Mouse (Mus musculus): ENCODE data around the gene Pgc. TPM values are rescaled to one million over a fixed set of nuclear protein-coding genes. Genes with fewer than 3 reads are reported as not detected.

Pgc gene
- polyA plus RNA-seq, 1 experiment from 2014 or later = not detected

GRCm38 (mm10) chr17:47738879-47739798 is 12.5 kb downstream of the Pgc start:
- Histone ChIP-seq H3K9ac (ENCODE audit: low read length) (peak overlapping the region; percentile 51; the same call in 1 of the 2 replicates), H3K4me1 (ENCODE audit: control insufficient read depth, insufficient read depth, low read length) (peaks cover 19% of the 10 kb centered on the region), H3K36me3 (ENCODE audit: control insufficient read depth, insufficient read depth, low read length) (no peaks in the 10 kb centered on the region), H3K27me3 (ENCODE audit: control insufficient read depth, insufficient read depth, low read length) (peaks cover 25% of the 10 kb centered on the region), H3K4me3 (ENCODE audit: low read depth, low read length) (peak overlapping the region; percentile 52), H3K4me2 (peak overlapping the region; percentile 84), H3K27ac (ENCODE audit: low read depth, low read length) (no peak overlapping the region), H3K9me3 (ENCODE audit: control insufficient read depth, low read length) (no peaks in the 10 kb centered on the region)
- 2% methylated on average over 20 of the region's 20 CpGs for whole genome bisulfite sequencing
- ATAC-seq (ENCODE audit: low FRiP score) = no peak
- peak; percentile 90 for DNase-seq (ENCODE audit: low spot score, missing footprints)

- Histone ChIP-seq H3K36me3 (ENCODE audit: control insufficient read depth, insufficient read depth, low read length) (no peaks in the 10 kb centered on the region), H3K4me2 (no peak overlapping the region), H3K27me3 (ENCODE audit: control insufficient read depth, insufficient read depth, low read length) (peaks cover 25% of the 10 kb centered on the region), H3K9ac (ENCODE audit: low read length) (no peak overlapping the region), H3K4me1 (ENCODE audit: control insufficient read depth, insufficient read depth, low read length) (peaks cover 19% of the 10 kb centered on the region), H3K27ac (ENCODE audit: low read depth, low read length) (no peak overlapping the region), H3K4me3 (ENCODE audit: low read depth, low read length) (no peak overlapping the region), H3K9me3 (ENCODE audit: control insufficient read depth, low read length) (no peaks in the 10 kb centered on the region)
- no peak for ATAC-seq (ENCODE audit: low FRiP score)
- DNase-seq (ENCODE audit: low spot score, missing footprints) = peak; percentile 79
- WGBS = 55% methylated on average over 2 of the region's 2 CpGs
Measured at GRCm38 (mm10) chr17:47740186-47740585, 13.5 kb downstream of the Pgc start.

- H3K27me3 ChIP-seq (ENCODE audit: control insufficient read depth, insufficient read depth, low read length) = peaks cover 13% of the 10 kb centered on the region
- no peak overlapping the region for H3K9ac ChIP-seq (ENCODE audit: low read length)
- no peak overlapping the region for H3K4me3 ChIP-seq (ENCODE audit: low read depth, low read length)
- WGBS = 52% methylated on average over 16 of the region's 16 CpGs
- no peak for ATAC-seq (ENCODE audit: low FRiP score)
- peaks cover 13% of the 10 kb centered on the region for H3K4me1 ChIP-seq (ENCODE audit: control insufficient read depth, insufficient read depth, low read length)
- no peak overlapping the region for H3K4me2 ChIP-seq
- DNase-seq (ENCODE audit: low spot score, missing footprints) = peak; percentile 75
- no peaks in the 10 kb centered on the region for H3K36me3 ChIP-seq (ENCODE audit: control insufficient read depth, insufficient read depth, low read length)
- H3K27ac ChIP-seq (ENCODE audit: low read depth, low read length) = no peak overlapping the region
- no peaks in the 10 kb centered on the region for H3K9me3 ChIP-seq (ENCODE audit: control insufficient read depth, low read length)
Measured at GRCm38 (mm10) chr17:47742991-47743734, 16.5 kb downstream of the Pgc start.

GRCm38 (mm10) chr17:47744086-47744485 is 17.4 kb downstream of the Pgc start:
- Histone ChIP-seq H3K4me2 (no peak overlapping the region), H3K27ac (ENCODE audit: low read depth, low read length) (no peak overlapping the region), H3K4me3 (ENCODE audit: low read depth, low read length) (no peak overlapping the region), H3K4me1 (ENCODE audit: control insufficient read depth, insufficient read depth, low read length) (peaks cover 5% of the 10 kb centered on the region; the same call in 1 of the 2 replicates), H3K27me3 (ENCODE audit: control insufficient read depth, insufficient read depth, low read length) (peaks cover 4% of the 10 kb centered on the region; the same call in 1 of the 2 replicates), H3K36me3 (ENCODE audit: control insufficient read depth, insufficient read depth, low read length) (no peaks in the 10 kb centered on the region), H3K9ac (ENCODE audit: low read length) (no peak overlapping the region), H3K9me3 (ENCODE audit: control insufficient read depth, low read length) (no peaks in the 10 kb centered on the region)
- WGBS = 95% methylated on average over 14 of the region's 14 CpGs
- DNase-seq (ENCODE audit: low spot score, missing footprints) = peak; percentile 33
- no peak for ATAC-seq (ENCODE audit: low FRiP score)

- ATAC-seq (ENCODE audit: low FRiP score) = no peak
- H3K4me1 ChIP-seq (ENCODE audit: control insufficient read depth, insufficient read depth, low read length) = no peaks in the 10 kb centered on the region
- 87% methylated on average over 10 of the region's 10 CpGs for WGBS
- DNase-seq (ENCODE audit: low spot score, missing footprints) = peak; percentile 86
- H3K4me3 ChIP-seq (ENCODE audit: low read depth, low read length) = no peak overlapping the region
- no peaks in the 10 kb centered on the region for H3K27me3 ChIP-seq (ENCODE audit: control insufficient read depth, insufficient read depth, low read length)
- H3K9ac ChIP-seq (ENCODE audit: low read length) = no peak overlapping the region
- H3K27ac ChIP-seq (ENCODE audit: low read depth, low read length) = no peak overlapping the region
- no peaks in the 10 kb centered on the region for H3K9me3 ChIP-seq (ENCODE audit: control insufficient read depth, low read length)
- H3K4me2 ChIP-seq = no peak overlapping the region
- H3K36me3 ChIP-seq (ENCODE audit: control insufficient read depth, insufficient read depth, low read length) = no peaks in the 10 kb centered on the region
Measured at GRCm38 (mm10) chr17:47744746-47745368, 18.2 kb downstream of the Pgc start.

- no peak overlapping the region for H3K27ac ChIP-seq (ENCODE audit: low read depth, low read length)
- no peaks in the 10 kb centered on the region for H3K9me3 ChIP-seq (ENCODE audit: control insufficient read depth, low read length)
- no peaks in the 10 kb centered on the region for H3K27me3 ChIP-seq (ENCODE audit: control insufficient read depth, insufficient read depth, low read length)
- no peak for ATAC-seq (ENCODE audit: low FRiP score)
- H3K4me2 ChIP-seq = no peak overlapping the region
- H3K36me3 ChIP-seq (ENCODE audit: control insufficient read depth, insufficient read depth, low read length) = no peaks in the 10 kb centered on the region
- no peak overlapping the region for H3K9ac ChIP-seq (ENCODE audit: low read length)
- H3K4me3 ChIP-seq (ENCODE audit: low read depth, low read length) = no peak overlapping the region
- 78% methylated on average over 14 of the region's 14 CpGs for WGBS
- no peaks in the 10 kb centered on the region for H3K4me1 ChIP-seq (ENCODE audit: control insufficient read depth, insufficient read depth, low read length)
- DNase-seq (ENCODE audit: low spot score, missing footprints) = no peak
Measured at GRCm38 (mm10) chr17:47748791-47749553, 22.3 kb downstream of the Pgc start.

- Histone ChIP-seq H3K4me2 (no peak overlapping the region), H3K36me3 (ENCODE audit: control insufficient read depth, insufficient read depth, low read length) (no peaks in the 10 kb centered on the region), H3K27ac (ENCODE audit: low read depth, low read length) (no peak overlapping the region), H3K4me3 (ENCODE audit: low read depth, low read length) (no peak overlapping the region), H3K4me1 (ENCODE audit: control insufficient read depth, insufficient read depth, low read length) (no peaks in the 10 kb centered on the region), H3K9ac (ENCODE audit: low read length) (no peak overlapping the region), H3K9me3 (ENCODE audit: control insufficient read depth, low read length) (no peaks in the 10 kb centered on the region), H3K27me3 (ENCODE audit: control insufficient read depth, insufficient read depth, low read length) (no peaks in the 10 kb centered on the region)
- 80% methylated on average over 3 of the region's 3 CpGs for WGBS
- ATAC-seq (ENCODE audit: low FRiP score) (no peak), DNase-seq (ENCODE audit: low spot score, missing footprints) (no peak)
Measured at GRCm38 (mm10) chr17:47749626-47750025, 23.0 kb downstream of the Pgc start.

- whole genome bisulfite sequencing = 48% methylated on average over 6 of the region's 6 CpGs
- Histone ChIP-seq H3K9me3 (ENCODE audit: control insufficient read depth, low read length) (no peaks in the 10 kb centered on the region), H3K27ac (ENCODE audit: low read depth, low read length) (no peak overlapping the region), H3K9ac (ENCODE audit: low read length) (no peak overlapping the region), H3K4me3 (ENCODE audit: low read depth, low read length) (no peak overlapping the region), H3K27me3 (ENCODE audit: control insufficient read depth, insufficient read depth, low read length) (no peaks in the 10 kb centered on the region), H3K36me3 (ENCODE audit: control insufficient read depth, insufficient read depth, low read length) (no peaks in the 10 kb centered on the region), H3K4me2 (no peak overlapping the region), H3K4me1 (ENCODE audit: control insufficient read depth, insufficient read depth, low read length) (no peaks in the 10 kb centered on the region)
- no peak for ATAC-seq (ENCODE audit: low FRiP score)
- DNase-seq (ENCODE audit: low spot score, missing footprints) = no peak
Measured at GRCm38 (mm10) chr17:47750101-47750500, 23.5 kb downstream of the Pgc start.

All from midbrain, embryonic 11.5 days (tissue).